Mouse (Mus musculus): ENCODE data around the gene Gm44503. TPM values are rescaled to one million over a fixed set of nuclear protein-coding genes. Genes with fewer than 3 reads are reported as not detected.

Gm44503 gene
- polyA plus RNA-seq, 1 experiment: not detected

GRCm38 (mm10) chr9:72969874-72970273 is 11.2 kb downstream of the Gm44503 start:
- peak overlapping the region; percentile 28; the same call in 1 of the 2 replicates for H3K27ac ChIP-seq (ENCODE audit: control insufficient read depth, insufficient read depth, low read length)
- no peaks in the 10 kb centered on the region for H3K27me3 ChIP-seq (ENCODE audit: control insufficient read depth, insufficient read depth, low read length)
- H3K36me3 ChIP-seq (ENCODE audit: control insufficient read depth, insufficient read depth, low read length): no peaks in the 10 kb centered on the region
- H3K4me3 ChIP-seq (ENCODE audit: control insufficient read depth, insufficient read depth, low read length): no peak overlapping the region
- peak; percentile 21 for DNase-seq
- 60% methylated on average over 7 of the region's 7 CpGs for WGBS
- TF ChIP-seq POLR2A (IDR thresholded peaks at IDR 0.05; ENCODE audit: control insufficient read depth, extremely low read depth, insufficient read depth, low read length, poor library complexity): no peak
- TF ChIP-seq CTCF (IDR thresholded peaks at IDR 0.05; ENCODE audit: borderline replicate concordance, control insufficient read depth, extremely low read depth, insufficient read depth, low read length, poor library complexity): no peak
- 0 out of 2 replicates have a peak, but pooled peaks cover 7% of the 10 kb centered on the region for H3K4me1 ChIP-seq (replicated peaks; ENCODE audit: control insufficient read depth, insufficient read depth, low read length)

DNA sequence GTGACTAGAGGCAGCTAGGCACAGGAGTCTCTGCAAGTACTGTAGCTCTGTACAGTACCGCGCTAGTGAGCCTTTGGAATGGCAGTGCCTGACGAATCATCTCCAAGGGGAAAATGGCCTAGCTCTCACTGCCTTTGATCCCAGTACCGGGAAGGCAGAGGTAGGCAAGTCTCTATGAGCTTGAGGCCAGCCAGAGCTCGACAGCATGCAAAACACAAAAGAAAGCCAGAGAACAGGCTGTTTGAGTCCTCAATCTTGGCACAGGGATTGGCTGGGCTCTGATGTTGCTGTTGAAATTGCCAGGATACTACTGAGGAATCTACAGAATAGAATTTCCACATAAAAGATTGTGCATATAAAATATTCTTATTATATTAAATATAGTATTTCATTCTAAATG is 13.8 kb downstream of the Gm44503 start:
- H3K36me3 ChIP-seq (ENCODE audit: control insufficient read depth, insufficient read depth, low read length): no peaks in the 10 kb centered on the region
- no peak overlapping the region for H3K4me3 ChIP-seq (ENCODE audit: control insufficient read depth, insufficient read depth, low read length)
- whole genome bisulfite sequencing: 96% methylated on average over 5 of the region's 5 CpGs
- no peak for TF ChIP-seq CTCF (IDR thresholded peaks at IDR 0.05; ENCODE audit: borderline replicate concordance, control insufficient read depth, extremely low read depth, insufficient read depth, low read length, poor library complexity)
- TF ChIP-seq POLR2A (IDR thresholded peaks at IDR 0.05; ENCODE audit: control insufficient read depth, extremely low read depth, insufficient read depth, low read length, poor library complexity): no peak
- H3K27me3 ChIP-seq (ENCODE audit: control insufficient read depth, insufficient read depth, low read length): no peaks in the 10 kb centered on the region
- H3K27ac ChIP-seq (ENCODE audit: control insufficient read depth, insufficient read depth, low read length): no peak overlapping the region
- DNase-seq: no peak
- 0 out of 2 replicates have a peak, but pooled peaks cover 9% of the 10 kb centered on the region for H3K4me1 ChIP-seq (replicated peaks; ENCODE audit: control insufficient read depth, insufficient read depth, low read length)

GRCm38 (mm10) chr9:72972984-72973383 is 14.3 kb downstream of the Gm44503 start:
- Histone ChIP-seq H3K27me3 (ENCODE audit: control insufficient read depth, insufficient read depth, low read length) (no peaks in the 10 kb centered on the region), H3K36me3 (ENCODE audit: control insufficient read depth, insufficient read depth, low read length) (no peaks in the 10 kb centered on the region), H3K4me1 (replicated peaks; ENCODE audit: control insufficient read depth, insufficient read depth, low read length) (0 out of 2 replicates have a peak, but pooled peaks cover 9% of the 10 kb centered on the region), H3K4me3 (ENCODE audit: control insufficient read depth, insufficient read depth, low read length) (no peak overlapping the region), H3K27ac (ENCODE audit: control insufficient read depth, insufficient read depth, low read length) (no peak overlapping the region)
- no peak for TF ChIP-seq CTCF (IDR thresholded peaks at IDR 0.05; ENCODE audit: borderline replicate concordance, control insufficient read depth, extremely low read depth, insufficient read depth, low read length, poor library complexity)
- no peak for TF ChIP-seq POLR2A (IDR thresholded peaks at IDR 0.05; ENCODE audit: control insufficient read depth, extremely low read depth, insufficient read depth, low read length, poor library complexity)
- DNase-seq: no peak

GRCm38 (mm10) chr9:72974734-72975133 is 16.1 kb downstream of the Gm44503 start:
- TF ChIP-seq POLR2A (IDR thresholded peaks at IDR 0.05; ENCODE audit: control insufficient read depth, extremely low read depth, insufficient read depth, low read length, poor library complexity) (no peak), CTCF (IDR thresholded peaks at IDR 0.05; ENCODE audit: borderline replicate concordance, control insufficient read depth, extremely low read depth, insufficient read depth, low read length, poor library complexity) (no peak)
- no peaks in the 10 kb centered on the region for H3K27me3 ChIP-seq (ENCODE audit: control insufficient read depth, insufficient read depth, low read length)
- H3K4me3 ChIP-seq (ENCODE audit: control insufficient read depth, insufficient read depth, low read length): no peak overlapping the region
- no peak for DNase-seq
- 0 out of 2 replicates have a peak, but pooled peaks cover 5% of the 10 kb centered on the region for H3K4me1 ChIP-seq (replicated peaks; ENCODE audit: control insufficient read depth, insufficient read depth, low read length)
- 93% methylated on average over 5 of the region's 5 CpGs for WGBS
- H3K36me3 ChIP-seq (ENCODE audit: control insufficient read depth, insufficient read depth, low read length): no peaks in the 10 kb centered on the region
- H3K27ac ChIP-seq (ENCODE audit: control insufficient read depth, insufficient read depth, low read length): no peak overlapping the region

DNA sequence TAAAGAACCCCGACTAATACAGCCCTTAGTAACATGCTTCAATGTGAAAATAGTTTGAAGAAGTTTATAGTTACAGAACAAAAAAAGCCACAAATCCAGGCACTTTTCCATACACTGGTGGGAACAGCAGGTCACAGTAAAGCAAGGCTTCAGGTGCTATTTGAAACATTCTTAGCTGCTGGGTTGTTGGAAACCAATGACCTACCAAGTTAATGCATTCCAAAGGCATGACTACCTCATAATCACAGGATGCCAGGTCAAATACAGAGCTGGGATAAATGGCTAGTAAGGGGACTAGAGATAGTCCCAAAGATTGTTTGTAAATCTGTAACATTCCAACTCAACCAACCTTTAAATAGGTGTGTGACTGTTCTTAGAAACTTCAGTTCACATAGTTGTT is 16.6 kb downstream of the Gm44503 start:
- Histone ChIP-seq H3K4me3 (ENCODE audit: control insufficient read depth, insufficient read depth, low read length) (no peak overlapping the region), H3K36me3 (ENCODE audit: control insufficient read depth, insufficient read depth, low read length) (no peaks in the 10 kb centered on the region), H3K27ac (ENCODE audit: control insufficient read depth, insufficient read depth, low read length) (no peak overlapping the region), H3K27me3 (ENCODE audit: control insufficient read depth, insufficient read depth, low read length) (no peaks in the 10 kb centered on the region), H3K4me1 (replicated peaks; ENCODE audit: control insufficient read depth, insufficient read depth, low read length) (0 out of 2 replicates have a peak, but pooled peaks cover 2% of the 10 kb centered on the region)
- WGBS: 98% methylated on average over 1 of the region's 1 CpGs
- no peak for DNase-seq
- TF ChIP-seq CTCF (IDR thresholded peaks at IDR 0.05; ENCODE audit: borderline replicate concordance, control insufficient read depth, extremely low read depth, insufficient read depth, low read length, poor library complexity) (no peak), POLR2A (IDR thresholded peaks at IDR 0.05; ENCODE audit: control insufficient read depth, extremely low read depth, insufficient read depth, low read length, poor library complexity) (no peak)

DNA sequence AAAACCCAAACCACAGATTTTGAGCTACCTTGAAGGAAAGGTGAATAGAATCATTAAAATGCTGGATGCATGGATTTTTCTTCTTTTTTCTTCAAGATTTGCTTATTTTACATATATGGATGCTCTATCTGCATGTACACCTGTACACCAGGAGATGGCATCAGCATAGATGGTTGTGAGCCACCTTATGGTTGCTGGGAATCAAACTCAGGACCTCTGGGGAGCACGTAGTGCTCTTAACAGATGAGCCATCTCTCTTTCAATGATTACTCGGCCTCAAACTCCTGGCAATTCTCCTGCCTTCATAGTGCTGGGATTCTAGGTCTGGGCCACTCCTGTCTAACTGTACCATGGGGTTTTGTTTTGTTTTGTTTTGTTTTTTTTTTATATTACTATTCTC is 24.4 kb downstream of the Gm44503 start:
- WGBS: 92% methylated on average over 2 of the region's 2 CpGs
- no peaks in the 10 kb centered on the region for H3K27me3 ChIP-seq (ENCODE audit: control insufficient read depth, insufficient read depth, low read length)
- H3K4me3 ChIP-seq (ENCODE audit: control insufficient read depth, insufficient read depth, low read length): no peak overlapping the region
- H3K27ac ChIP-seq (ENCODE audit: control insufficient read depth, insufficient read depth, low read length): no peak overlapping the region
- no peak for DNase-seq
- TF ChIP-seq POLR2A (IDR thresholded peaks at IDR 0.05; ENCODE audit: control insufficient read depth, extremely low read depth, insufficient read depth, low read length, poor library complexity) (no peak), CTCF (IDR thresholded peaks at IDR 0.05; ENCODE audit: borderline replicate concordance, control insufficient read depth, extremely low read depth, insufficient read depth, low read length, poor library complexity) (no peak)
- peaks cover 6% of the 10 kb centered on the region; the same call in 1 of the 2 replicates for H3K4me1 ChIP-seq (replicated peaks; ENCODE audit: control insufficient read depth, insufficient read depth, low read length)
- H3K36me3 ChIP-seq (ENCODE audit: control insufficient read depth, insufficient read depth, low read length): no peaks in the 10 kb centered on the region

Data from thymus, adult 2 months (tissue).